Mouse (Mus musculus) liver (tissue): Measurements from ENCODE around the gene Metap2.

Experiments used
- DNase-seq: peaks from one replicate; pipeline ENCODE4 v3.0.0-alpha.2; 2020; ENCODE audit warnings: mixed read lengths

The Metap2 gene

GRCm38 (mm10) chr10:93897043-93897646 is at the start of gene Metap2:
Gene Metap2, minus strand, starts transcription at chr10:93897093.
- DNase-seq = no peak

DNA sequence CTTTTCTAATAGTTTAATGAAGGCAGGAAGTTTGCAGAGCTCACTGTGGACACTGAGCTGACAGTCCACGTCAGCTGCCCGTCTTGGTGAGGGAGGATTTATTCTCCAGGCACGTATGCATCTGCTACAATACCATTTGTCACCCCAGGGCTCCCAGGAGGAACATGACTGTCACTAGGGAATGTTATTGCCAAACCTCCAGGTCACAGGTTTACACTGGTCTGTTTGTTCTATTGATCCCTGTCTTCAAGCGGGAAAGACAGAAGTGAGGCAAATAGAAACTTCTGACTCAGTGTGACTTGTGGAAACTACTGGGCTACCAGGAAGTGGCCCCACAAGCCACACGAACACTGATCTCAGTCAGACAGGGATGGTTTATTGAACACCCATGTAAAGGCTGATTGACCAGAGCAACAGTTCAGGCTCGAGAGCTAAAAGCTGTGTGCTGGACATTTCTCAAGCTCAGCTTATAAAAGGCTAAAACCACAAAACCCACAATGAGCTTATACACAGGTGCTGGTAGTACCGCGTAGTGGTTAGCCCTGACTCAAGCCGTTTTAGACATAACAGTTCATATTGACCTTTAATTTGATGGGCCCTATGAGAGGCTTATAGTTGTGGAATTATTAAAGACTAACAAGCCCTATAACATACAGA is 49.1 kb upstream of the Metap2 start:
- no peak for DNase-seq

GRCm38 (mm10) chr10:93945364-93945763 is 48.5 kb upstream of the Metap2 start:
- DNase-seq = no peak

- no peak for DNase-seq
These were observed 47.3 kb upstream of the Metap2 start for GRCm38 (mm10) chr10:93944241-93944640.

DNA sequence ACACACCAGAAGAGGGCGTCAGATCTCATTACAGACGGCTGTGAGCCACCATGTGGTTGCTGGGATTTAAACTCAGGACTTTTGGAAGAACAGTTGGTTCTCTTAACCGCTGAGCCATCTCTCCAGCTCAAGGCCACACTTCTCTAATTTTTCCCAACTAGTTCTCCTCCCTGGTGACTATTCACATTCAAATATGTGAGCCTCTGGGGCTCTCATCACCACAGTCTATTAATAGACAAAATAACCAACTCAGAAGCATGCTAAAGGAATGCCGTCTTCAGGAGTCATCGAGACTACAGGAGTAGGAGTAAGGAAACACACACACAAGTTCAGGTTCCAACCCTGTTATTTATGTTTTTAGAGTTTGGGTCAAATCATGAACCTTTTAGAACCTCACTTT is 43.4 kb upstream of the Metap2 start:
- no peak for DNase-seq

DNA sequence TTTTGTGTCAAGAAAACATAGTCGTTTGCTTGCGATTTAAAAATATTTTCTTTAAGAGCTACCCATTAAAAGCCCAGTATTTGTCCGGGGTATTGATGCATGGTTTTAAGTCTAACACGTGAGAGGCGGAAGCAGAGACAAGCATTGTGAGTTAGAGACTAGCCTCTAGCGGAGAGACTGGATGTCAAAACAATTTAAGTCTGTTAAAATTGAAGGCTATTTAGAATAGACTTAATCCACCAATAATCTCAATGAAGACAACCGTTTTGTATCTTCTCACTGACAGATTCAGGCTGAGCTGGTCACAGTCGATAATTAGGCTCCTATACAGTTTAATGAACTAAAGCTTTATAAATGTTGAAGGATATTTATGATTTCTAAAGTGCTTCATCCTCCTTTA is 42.8 kb upstream of the Metap2 start:
- DNase-seq = no peak

GRCm38 (mm10) chr10:93938844-93939271 is 42.0 kb upstream of the Metap2 start:
- DNase-seq = no peak

DNA sequence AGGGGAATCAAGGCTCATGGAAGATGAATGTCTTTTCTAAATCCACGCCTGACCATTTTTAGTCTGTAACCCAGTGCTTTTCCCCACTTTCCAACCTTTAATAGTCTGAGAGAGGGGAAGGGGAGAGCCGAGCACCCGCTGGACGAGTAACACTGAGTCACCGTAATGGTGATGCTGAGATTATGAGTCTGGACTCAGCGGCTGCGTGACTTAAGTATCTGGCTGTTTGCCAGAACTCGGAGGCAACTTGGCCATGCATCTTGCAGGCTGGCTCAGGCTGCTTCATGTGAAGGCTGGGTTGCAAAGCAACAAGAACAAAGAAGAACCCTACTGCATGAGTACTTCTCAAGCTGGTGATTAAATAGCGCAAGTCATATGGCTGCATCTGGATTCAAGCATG is 37.1 kb upstream of the Metap2 start:
- DNase-seq = no peak

GRCm38 (mm10) chr10:93932861-93933260 is 36.0 kb upstream of the Metap2 start:
- no peak for DNase-seq

DNA sequence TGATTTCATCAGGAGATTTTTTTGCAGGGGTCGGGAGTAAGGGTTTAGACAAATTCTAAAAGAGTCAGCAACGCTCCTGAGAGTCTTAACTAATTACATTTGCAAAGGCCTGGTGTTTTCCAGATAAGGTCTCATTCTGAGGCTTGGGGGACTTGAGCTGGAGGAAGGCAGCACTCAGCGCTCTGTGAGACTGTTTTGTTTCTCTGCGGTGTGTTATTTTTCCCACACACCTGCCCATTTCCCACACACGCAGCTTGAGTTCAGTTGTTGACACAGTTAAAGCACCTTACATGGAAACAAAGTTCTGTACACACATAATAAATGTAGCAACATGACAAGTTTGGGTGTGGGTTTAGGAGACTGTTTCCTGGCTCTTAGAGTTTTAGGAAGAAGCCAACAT is 35.1 kb upstream of the Metap2 start:
- DNase-seq = no peak

- no peak for DNase-seq
These were observed 34.5 kb upstream of the Metap2 start for GRCm38 (mm10) chr10:93931431-93931830.

DNA sequence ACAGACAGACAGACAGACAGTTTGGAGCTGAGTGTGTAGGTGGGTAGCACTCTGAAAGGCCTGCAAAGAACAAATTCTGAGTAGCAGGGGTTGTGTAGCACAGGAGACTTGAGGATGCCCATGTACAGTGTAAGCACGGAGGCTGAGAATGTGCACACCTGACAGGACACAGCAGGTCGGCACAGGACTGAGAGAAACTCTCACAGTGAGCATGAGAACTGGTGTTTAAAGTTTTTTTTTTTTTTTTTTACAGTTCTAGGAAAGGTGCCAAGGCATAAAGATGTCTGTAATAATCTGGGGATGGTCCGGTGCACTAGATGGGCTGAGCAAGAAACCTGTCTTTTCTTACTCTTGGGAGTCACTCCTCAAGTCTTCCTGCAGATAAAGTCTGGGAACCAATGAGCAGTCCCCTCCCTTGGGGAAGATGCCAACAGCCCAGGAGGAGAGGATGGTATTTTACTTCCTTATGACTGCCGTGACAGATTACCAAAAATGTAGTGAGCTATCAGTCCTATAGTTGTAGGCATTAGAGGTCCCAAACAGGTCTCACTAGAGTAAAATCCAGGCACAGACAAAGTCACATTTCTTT is 33.4 kb upstream of the Metap2 start:
- no peak for DNase-seq

GRCm38 (mm10) chr10:93924666-93925065 is 27.8 kb upstream of the Metap2 start:
- no peak for DNase-seq

- DNase-seq = no peak
These were observed 24.3 kb upstream of the Metap2 start for GRCm38 (mm10) chr10:93921160-93921559.

- DNase-seq = no peak
These were observed 22.3 kb upstream of the Metap2 start for GRCm38 (mm10) chr10:93919227-93919626.

DNA sequence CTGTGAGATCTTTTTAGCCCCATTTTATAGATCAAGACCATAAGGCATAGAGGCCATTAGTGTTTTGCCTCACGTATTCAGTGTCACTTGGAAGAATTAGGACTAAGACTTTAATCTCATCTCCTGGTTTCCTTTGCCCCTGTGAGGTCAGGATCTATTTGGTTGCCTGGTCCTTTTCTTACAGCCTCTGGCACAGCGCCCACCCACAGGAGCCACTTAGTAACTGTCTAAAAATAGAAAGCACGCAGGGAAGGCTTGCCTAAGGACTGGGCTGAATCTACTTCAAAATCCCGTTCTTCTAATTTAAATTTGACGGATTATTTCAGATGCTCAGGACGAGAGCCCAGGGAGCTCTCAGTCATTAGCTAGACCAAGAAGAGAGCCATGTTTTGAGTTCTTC is 21.8 kb upstream of the Metap2 start:
- DNase-seq = no peak

GRCm38 (mm10) chr10:93918087-93918486 is 21.2 kb upstream of the Metap2 start:
- DNase-seq = peak; percentile 38

DNA sequence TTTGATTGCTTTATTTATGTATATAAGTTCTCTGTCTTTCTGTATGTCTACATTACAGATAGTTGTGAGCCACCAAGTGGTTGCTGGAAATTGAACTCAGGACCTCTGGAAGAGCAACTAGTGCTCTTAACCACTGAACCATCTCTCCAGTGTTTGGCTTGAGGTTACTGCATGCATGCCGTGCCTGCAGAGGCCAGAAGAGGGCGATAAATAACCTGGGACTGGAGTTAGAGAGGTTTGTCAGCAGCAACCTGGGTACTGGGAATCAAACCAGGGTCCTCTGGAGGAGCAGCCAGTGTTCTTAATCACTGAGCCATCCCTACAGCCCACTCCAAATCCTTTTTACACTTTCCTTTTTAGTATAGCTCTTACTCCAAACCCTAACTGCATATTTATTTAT is 19.9 kb upstream of the Metap2 start:
- peak; percentile 41 for DNase-seq

- no peak for DNase-seq
These were observed 18.8 kb upstream of the Metap2 start for GRCm38 (mm10) chr10:93915531-93916275.

- DNase-seq = no peak
These were observed 16.6 kb upstream of the Metap2 start for GRCm38 (mm10) chr10:93913525-93913924.

GRCm38 (mm10) chr10:93912917-93913316 is 16.0 kb upstream of the Metap2 start:
- no peak for DNase-seq

GRCm38 (mm10) chr10:93912136-93912855 is 15.4 kb upstream of the Metap2 start:
- DNase-seq = no peak

GRCm38 (mm10) chr10:93911326-93911725 is 14.4 kb upstream of the Metap2 start:
- DNase-seq = no peak
